Mouse (Mus musculus) hindbrain, embryonic 14.5 days (tissue): ENCODE measurements around the gene Scgb1c1. TPM values are rescaled to one million over a fixed set of nuclear protein-coding genes. Genes with fewer than 3 reads are reported as not detected.

Source experiments
- ATAC-seq: fragments of 200-750 bp; cut with Nextera tagmentation; 2 replicates; pipeline ENCODE4 v1.8.0; 2017; ENCODE audit warnings: moderate number of reproducible peaks, mild to moderate bottlenecking, moderate TSS enrichment, moderate library complexity; ENCODE audit not compliant: low FRiP score
- DNase-seq: peaks from one replicate; pipeline ENCODE4 v3.0.0-alpha.2; 2015; ENCODE audit warnings: low spot score
- H3K27ac ChIP-seq: fragments of 300-500 bp; sonication (generic); 2 replicates; pipeline ENCODE4 v1.5.1; 2014; ENCODE audit warnings: mild to moderate bottlenecking, moderate library complexity
- H3K27me3 ChIP-seq: fragments of 300-500 bp; sonication (generic); 2 replicates; pipeline ENCODE4 v1.6.1; 2014; ENCODE audit warnings: mild to moderate bottlenecking, low read length, mixed read lengths; ENCODE audit not compliant: control insufficient read depth, insufficient read depth
- H3K36me3 ChIP-seq: fragments of 300-500 bp; sonication (generic); replicated peaks from 2 replicates; pipeline ENCODE4 v1.6.1; 2014; ENCODE audit not compliant: control insufficient read depth, insufficient read depth
- H3K4me1 ChIP-seq: fragments of 300-500 bp; sonication (generic); replicated peaks from 2 replicates; pipeline ENCODE4 v1.6.1; 2014; ENCODE audit warnings: antibody characterized with exemption, low read length, mixed read lengths; ENCODE audit not compliant: control insufficient read depth, insufficient read depth
- H3K4me2 ChIP-seq: fragments of 300-500 bp; sonication (generic); replicated peaks from 2 replicates; pipeline ENCODE4 v1.6.1; 2014; ENCODE audit warnings: mild to moderate bottlenecking, moderate library complexity
- H3K4me3 ChIP-seq: fragments of 300-500 bp; sonication (generic); replicated peaks from 2 replicates; pipeline ENCODE4 v1.5.1; 2014; ENCODE audit warnings: mild to moderate bottlenecking, low read length
- H3K9ac ChIP-seq: fragments of 300-500 bp; sonication (generic); 2 replicates; pipeline ENCODE4 v1.6.1; 2014
- H3K9me3 ChIP-seq: fragments of 300-500 bp; sonication (generic); 2 replicates; pipeline ENCODE4 v1.6.1; 2016; ENCODE audit warnings: low read length; ENCODE audit not compliant: control insufficient read depth
- WGBS: fragments of 180-500 bp; shearing (Covaris S2); extraction: QIAGEN DNeasy Blood & Tissue Kit; methylation state at CpG from one replicate; pipeline ENCODE4 v1.1.7; 2014; 5-methylcytosine and 5-hydroxymethylcytosine counted together
- polyA plus RNA-seq: library from polyadenylated mRNA; unstranded; fragments of >200 nt; fragmentation: Nextera tagmentation; extraction: Ambion mirVana; gene quantifications from 2 replicates; pipeline ENCODE4 v1.2.1, GENCODE M21; 2014

Scgb1c1 gene
- polyA plus RNA-seq, 1 experiment from 2014 or later = not detected

DNA sequence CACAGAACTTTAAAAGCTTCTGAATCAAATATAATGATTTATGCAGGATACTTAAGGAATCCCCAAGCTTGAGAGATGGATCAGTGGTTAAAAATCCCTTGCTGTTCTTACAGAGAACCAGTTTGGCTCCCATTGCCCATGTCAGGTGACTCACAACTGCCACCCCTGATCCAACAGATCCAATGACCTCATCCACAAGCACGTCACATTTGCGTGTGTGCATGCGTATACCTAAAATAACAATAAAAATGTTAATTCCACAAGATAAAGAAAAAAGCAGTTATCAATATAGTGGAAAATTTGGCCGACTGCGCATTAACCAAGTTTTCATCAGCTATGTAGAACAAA, 24.1 kb upstream of the Scgb1c1 start:
- Histone ChIP-seq H3K27me3 (no peaks in the 10 kb centered on the region), H3K9me3 (no peaks in the 10 kb centered on the region), H3K9ac (peak overlapping the region; percentile 87), H3K36me3 (peaks cover 7% of the 10 kb centered on the region; the same call in 1 of the 2 replicates), H3K4me3 (peak overlapping the region; percentile 75), H3K4me1 (peaks cover 17% of the 10 kb centered on the region; the same call in 1 of the 2 replicates), H3K27ac (peak overlapping the region; percentile 95), H3K4me2 (peak overlapping the region; percentile 63)
- DNase-seq = no peak
- peak; percentile 60 for ATAC-seq
- WGBS = 45% methylated on average over 5 of the region's 5 CpGs

DNA sequence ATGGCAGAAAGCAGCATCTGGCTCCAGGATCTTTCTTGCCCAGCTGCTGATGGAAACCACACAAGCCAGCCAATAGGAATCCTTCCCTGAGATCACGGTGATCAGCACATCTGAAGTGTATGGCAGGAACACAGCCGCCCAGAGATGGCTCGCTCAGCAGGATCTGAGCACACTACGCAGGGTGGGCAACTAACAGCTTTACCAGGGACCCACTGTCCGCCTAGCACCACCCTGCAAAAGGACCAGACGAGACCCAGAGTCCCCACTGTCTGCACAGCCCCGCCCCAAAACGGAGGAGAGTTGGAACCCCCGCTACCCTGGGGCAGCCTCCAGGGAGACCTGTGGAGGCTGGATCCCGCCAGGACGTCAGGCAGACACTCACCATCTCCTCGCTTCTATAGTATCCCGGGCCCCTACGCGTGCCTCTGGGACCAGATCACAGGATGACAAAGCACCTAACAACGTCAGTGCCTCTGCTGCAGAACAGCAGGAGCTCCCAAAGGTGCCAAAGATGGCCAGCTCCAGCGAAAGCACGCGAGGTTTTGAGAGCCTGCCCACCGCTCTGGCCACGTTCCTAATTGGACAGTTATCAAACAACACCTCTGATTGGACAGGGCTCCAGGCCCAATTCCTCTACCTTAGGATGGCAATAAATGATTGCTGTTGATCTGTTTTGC, 23.6 kb upstream of the Scgb1c1 start, which contains the start of gene Zfp941:
Gene Zfp941 (minus strand): TSS at position 526 of the 677 bp plus-strand sequence.
- H3K9ac ChIP-seq = peak within 1 kb of the TSS; percentile 87
- H3K9me3 ChIP-seq = no peaks in the 10 kb centered on the region
- ATAC-seq (peak; percentile 93), DNase-seq (peak; percentile 84)
- peaks cover 7% of the 10 kb centered on the region; the same call in 1 of the 2 replicates for H3K36me3 ChIP-seq
- no peaks in the 10 kb centered on the region for H3K27me3 ChIP-seq
- WGBS = 2% methylated on average over 21 of the region's 21 CpGs
- H3K4me2 ChIP-seq = peak within 1 kb of the TSS; percentile 63
- peaks cover 17% of the 10 kb centered on the region; the same call in 1 of the 2 replicates for H3K4me1 ChIP-seq
- peak within 1 kb of the TSS; percentile 95 for H3K27ac ChIP-seq
- peak within 1 kb of the TSS; percentile 75 for H3K4me3 ChIP-seq

- ATAC-seq (no peak), DNase-seq (no peak)
- no peaks in the 10 kb centered on the region for H3K27me3 ChIP-seq
- no peak overlapping the region for H3K27ac ChIP-seq
- 94% methylated on average over 4 of the region's 4 CpGs for WGBS
- no peak overlapping the region for H3K4me2 ChIP-seq
- peaks cover 7% of the 10 kb centered on the region; the same call in 1 of the 2 replicates for H3K36me3 ChIP-seq
- H3K4me3 ChIP-seq = no peak overlapping the region
- peaks cover 14% of the 10 kb centered on the region; the same call in 1 of the 2 replicates for H3K4me1 ChIP-seq
- H3K9ac ChIP-seq = no peak overlapping the region
- no peaks in the 10 kb centered on the region for H3K9me3 ChIP-seq
Measured at GRCm38 (mm10) chr7:140822731-140823130, 22.6 kb upstream of the Scgb1c1 start.

- no peak overlapping the region for H3K4me3 ChIP-seq
- H3K9ac ChIP-seq = no peak overlapping the region
- H3K36me3 ChIP-seq = no peaks in the 10 kb centered on the region
- H3K27ac ChIP-seq = no peak overlapping the region
- H3K4me1 ChIP-seq = no peaks in the 10 kb centered on the region
- WGBS = 39% methylated on average over 8 of the region's 8 CpGs
- ATAC-seq (peak; percentile 34; the same call in 1 of the 2 replicates), DNase-seq (peak; percentile 74)
- no peaks in the 10 kb centered on the region for H3K27me3 ChIP-seq
- H3K9me3 ChIP-seq = no peaks in the 10 kb centered on the region
- H3K4me2 ChIP-seq = no peak overlapping the region; the same call in 1 of the 2 replicates
Measured at GRCm38 (mm10) chr7:140828171-140828881, 17.0 kb upstream of the Scgb1c1 start.

- Histone ChIP-seq H3K9ac (no peak overlapping the region), H3K4me3 (no peak overlapping the region), H3K27ac (no peak overlapping the region), H3K36me3 (no peaks in the 10 kb centered on the region), H3K9me3 (no peaks in the 10 kb centered on the region), H3K4me1 (no peaks in the 10 kb centered on the region), H3K27me3 (no peaks in the 10 kb centered on the region), H3K4me2 (no peak overlapping the region)
- ATAC-seq = no peak
- WGBS = 64% methylated on average over 6 of the region's 6 CpGs
- no peak for DNase-seq
Measured at GRCm38 (mm10) chr7:140831447-140831846, 13.9 kb upstream of the Scgb1c1 start.

GRCm38 (mm10) chr7:140833341-140833740, 12.0 kb upstream of the Scgb1c1 start:
- 81% methylated on average over 4 of the region's 4 CpGs for WGBS
- Histone ChIP-seq H3K4me3 (no peak overlapping the region), H3K36me3 (no peaks in the 10 kb centered on the region), H3K9ac (no peak overlapping the region), H3K4me1 (no peaks in the 10 kb centered on the region), H3K27ac (no peak overlapping the region), H3K4me2 (no peak overlapping the region), H3K9me3 (no peaks in the 10 kb centered on the region), H3K27me3 (no peaks in the 10 kb centered on the region)
- DNase-seq (no peak), ATAC-seq (no peak)

DNA sequence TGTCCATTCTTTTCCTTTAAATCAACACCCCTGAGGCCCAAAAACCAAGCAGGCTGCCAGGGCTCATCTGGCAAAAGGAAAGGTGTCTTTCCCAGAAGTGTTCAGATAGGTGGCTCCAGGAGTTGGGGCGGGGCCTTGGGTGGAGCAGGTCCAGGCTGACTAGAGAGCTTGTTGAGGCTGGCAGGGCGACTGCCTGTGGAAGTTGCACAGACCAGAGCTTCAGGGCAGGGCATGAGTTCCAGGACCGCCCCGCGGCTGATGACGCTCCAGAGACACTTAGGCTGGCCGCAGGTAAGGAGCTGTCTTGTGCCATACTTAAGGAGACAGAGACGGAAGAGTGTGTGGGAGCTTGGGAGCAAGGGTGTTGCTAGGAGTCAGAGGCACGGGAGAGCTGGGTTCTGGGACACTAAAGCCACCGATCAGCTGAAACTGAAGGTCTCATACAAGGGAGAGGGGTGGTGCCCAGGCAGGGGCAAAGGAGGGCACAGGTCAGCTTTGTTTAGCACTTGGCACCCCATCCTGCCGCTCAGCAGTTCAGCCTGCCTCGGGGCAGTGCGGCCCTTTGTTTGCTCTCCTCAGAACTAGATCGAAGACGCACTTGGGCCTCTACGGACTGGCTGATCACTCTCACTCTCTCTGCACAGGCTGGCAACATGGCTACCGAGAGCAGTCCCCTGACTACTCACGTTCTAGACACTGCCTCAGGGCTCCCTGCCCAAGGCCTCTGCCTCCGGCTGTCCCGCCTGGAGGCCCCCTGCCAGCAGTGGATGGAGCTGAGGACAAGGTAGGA, 10.2 kb upstream of the Scgb1c1 start, which contains the start of gene Urah:
Gene Urah (plus strand): TSS at position 51 of the 790 bp plus-strand sequence.
- H3K4me2 ChIP-seq = no peak within 1 kb of the TSS
- no peak within 1 kb of the TSS for H3K4me3 ChIP-seq
- WGBS = 58% methylated on average over 20 of the region's 20 CpGs
- H3K9me3 ChIP-seq = no peaks in the 10 kb centered on the region
- H3K27me3 ChIP-seq = no peaks in the 10 kb centered on the region
- H3K27ac ChIP-seq = no peak within 1 kb of the TSS
- no peaks in the 10 kb centered on the region for H3K36me3 ChIP-seq
- no peak within 1 kb of the TSS for H3K9ac ChIP-seq
- DNase-seq (no peak), ATAC-seq (no peak)
- no peaks in the 10 kb centered on the region for H3K4me1 ChIP-seq

DNA sequence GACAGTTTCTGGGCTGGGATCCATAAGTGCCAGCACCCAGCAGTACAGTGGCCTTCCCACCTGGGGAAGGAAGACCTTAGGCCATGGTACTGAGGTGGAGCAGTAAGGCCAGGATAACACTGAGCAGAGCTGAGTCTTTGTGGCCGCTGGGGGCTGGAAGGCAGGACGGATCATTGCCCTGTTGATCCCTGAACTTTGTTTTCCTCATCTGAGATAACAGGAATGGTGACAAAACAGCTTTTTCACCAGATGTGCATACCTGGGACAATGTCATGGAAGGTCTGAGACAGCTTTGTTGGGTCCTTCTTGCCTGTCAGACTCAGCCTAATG, 9.6 kb upstream of the Scgb1c1 start:
- Histone ChIP-seq H3K27ac (no peak overlapping the region), H3K9me3 (no peaks in the 10 kb centered on the region), H3K4me3 (no peak overlapping the region), H3K4me1 (no peaks in the 10 kb centered on the region), H3K27me3 (0 out of 2 replicates have a peak, but pooled peaks cover 1% of the 10 kb centered on the region), H3K36me3 (no peaks in the 10 kb centered on the region), H3K9ac (no peak overlapping the region), H3K4me2 (no peak overlapping the region)
- 83% methylated on average over 2 of the region's 2 CpGs for WGBS
- ATAC-seq = no peak
- no peak for DNase-seq
